8 mouse cellular contexts compared by ENCODE assay signal in genomic region chr14:118816503-118816902, GRCm38 (mm10). TPM values are rescaled to one million over a fixed set of nuclear protein-coding genes. Genes with fewer than 3 reads are reported as not detected.
DNase-seq lines count a peak whose midpoint lies in the region; ATAC-seq and TF ChIP-seq lines count a peak whose summit lies in the region.

No protein-coding gene starts in this region.

- peak; percentile 17 for TF ChIP-seq CTCF in ES-Bruce4 (IDR thresholded peaks at IDR 0.05; ENCODE audit: low read depth, low read length)

- H3K4me2 ChIP-seq in hindbrain, embryonic 14.5 days (replicated peaks) = no peak overlapping the region
- H3K4me2 ChIP-seq in hindbrain, embryonic 13.5 days = no peak overlapping the region

- no peaks in the 10 kb centered on the region for H3K36me3 ChIP-seq in hindbrain, embryonic 14.5 days (replicated peaks; ENCODE audit: control insufficient read depth, insufficient read depth)
- H3K36me3 ChIP-seq in hindbrain, embryonic 13.5 days = no peaks in the 10 kb centered on the region
- no peaks in the 10 kb centered on the region for H3K36me3 ChIP-seq in ES-Bruce4 (ENCODE audit: control insufficient read depth, insufficient read depth, low read length, poor library complexity, severe bottlenecking)

- no peak for TF ChIP-seq EP300 in ES-Bruce4 (IDR thresholded peaks at IDR 0.05; ENCODE audit: insufficient read depth, low read depth, low read length)

- H3K9ac ChIP-seq in hindbrain, embryonic 14.5 days = no peak overlapping the region
- H3K9ac ChIP-seq in hindbrain, embryonic 13.5 days = no peak overlapping the region
- no peak overlapping the region for H3K9ac ChIP-seq in ES-Bruce4 (ENCODE audit: low read depth, poor library complexity, severe bottlenecking)

- 30% methylated on average over 4 of the region's 4 CpGs for WGBS in hindbrain, embryonic 14.5 days
- WGBS in hindbrain, embryonic 13.5 days = 19% methylated on average over 4 of the region's 4 CpGs

- intact Hi-C loops in heart, postnatal 36 days (cut with DNase I) = loop anchor here (2.0 to 5.0 kb wide), 3 partner anchors 39 to 200 kb away; no protein-coding TSS in a partner anchor

- no peak for TF ChIP-seq POLR2A in ES-Bruce4 (IDR thresholded peaks at IDR 0.05; ENCODE audit: insufficient read depth, low read length)

- peak; percentile 90 for DNase-seq in hindbrain, embryonic 14.5 days (ENCODE audit: low spot score)
- DNase-seq in brain, adult 2 months (ENCODE audit: low read depth, low spot score) = peak; percentile 69
- peak; percentile 21 to 48 for DNase-seq in heart, postnatal 36 days
- DNase-seq in liver = peak; percentile 76
- DNase-seq in retina, postnatal 1 day = peak; percentile 76
- DNase-seq in urinary bladder, adult 2 months (ENCODE audit: low spot score) = no peak

- ATAC-seq in hindbrain, embryonic 14.5 days (ENCODE audit: low FRiP score) = no peak; the same call in 1 of the 2 replicates
- no peak for ATAC-seq in hindbrain, embryonic 13.5 days (ENCODE audit: low FRiP score)

- no peaks in the 10 kb centered on the region for H3K9me3 ChIP-seq in hindbrain, embryonic 14.5 days (ENCODE audit: control insufficient read depth, low read length)
- H3K9me3 ChIP-seq in hindbrain, embryonic 13.5 days = no peaks in the 10 kb centered on the region
- 0 out of 2 replicates have a peak, but pooled peaks cover 2% of the 10 kb centered on the region for H3K9me3 ChIP-seq in ES-Bruce4 (replicated peaks; ENCODE audit: control insufficient read depth, insufficient read depth, low read length, poor library complexity, severe bottlenecking)

- H3K27ac ChIP-seq in hindbrain, embryonic 14.5 days = no peak overlapping the region
- no peak overlapping the region for H3K27ac ChIP-seq in hindbrain, embryonic 13.5 days
- H3K27ac ChIP-seq in ES-Bruce4 (ENCODE audit: insufficient read depth, low read length) = no peak overlapping the region

- H3K27me3 ChIP-seq in hindbrain, embryonic 14.5 days (ENCODE audit: control insufficient read depth, insufficient read depth, low read length) = no peaks in the 10 kb centered on the region
- H3K27me3 ChIP-seq in hindbrain, embryonic 13.5 days = 0 out of 2 replicates have a peak, but pooled peaks cover 11% of the 10 kb centered on the region
- H3K27me3 ChIP-seq in ES-Bruce4 (ENCODE audit: control insufficient read depth, insufficient read depth, low read length, poor library complexity, severe bottlenecking) = no peaks in the 10 kb centered on the region

- H3K4me1 ChIP-seq in hindbrain, embryonic 14.5 days (replicated peaks; ENCODE audit: control insufficient read depth, insufficient read depth, low read length) = no peaks in the 10 kb centered on the region
- no peaks in the 10 kb centered on the region for H3K4me1 ChIP-seq in hindbrain, embryonic 13.5 days (replicated peaks)
- no peaks in the 10 kb centered on the region for H3K4me1 ChIP-seq in ES-Bruce4 (ENCODE audit: control insufficient read depth, insufficient read depth, low read length)

- no peak overlapping the region for H3K4me3 ChIP-seq in hindbrain, embryonic 14.5 days (replicated peaks; ENCODE audit: low read length)
- H3K4me3 ChIP-seq in hindbrain, embryonic 13.5 days = no peak overlapping the region
- H3K4me3 ChIP-seq in ES-Bruce4 (ENCODE audit: low read depth, low read length) = no peak overlapping the region

RNA-seq across cellular contexts. Expression of gene Cldn10, which starts 28.8 kb away (rescaled TPM):
- 1.7 and 2.1 TPM in 2 replicates for polyA plus RNA-seq in hindbrain, embryonic 14.5 days (2014; fragmentation: Nextera tagmentation; extraction: Ambion mirVana)
- polyA plus RNA-seq in hindbrain, embryonic 13.5 days (2015; fragmentation: Nextera tagmentation; extraction: Ambion mirVana) = 0.65 and 1.5 TPM in 2 replicates
- polyA plus RNA-seq in ES-Bruce4 (2011; ENCODE audit: insufficient read depth, insufficient read length, low read depth, missing spikeins) = not detected in 2 replicates
- total RNA-seq in heart, postnatal 36 days (2021) = under 1 TPM; 0.35 to 0.56 TPM
- 8.6 and 9.0 TPM in 2 replicates for polyA plus RNA-seq in urinary bladder, adult 2 months (2012; rRNA removed)
